Mouse (Mus musculus) limb, embryonic 14.5 days (tissue): Measurements from ENCODE around the gene Hacl1. TPM values are rescaled to one million over a fixed set of nuclear protein-coding genes. Genes with fewer than 3 reads are reported as not detected.

ENCODE experiments used
- ATAC-seq: fragments of 200-750 bp; cut with Nextera tagmentation; 2 replicates; pipeline ENCODE4 v1.8.0; 2017; ENCODE audit warnings: low read depth, moderate number of reproducible peaks, moderate TSS enrichment; ENCODE audit not compliant: low FRiP score
- DNase-seq: peaks from one replicate; pipeline ENCODE4 v3.0.0-alpha.2; 2015; ENCODE audit warnings: low spot score
- H3K27ac ChIP-seq: fragments of 300-500 bp; sonication (generic); replicated peaks from 2 replicates; pipeline ENCODE4 v1.5.1; 2014; ENCODE audit warnings: low read depth, mild to moderate bottlenecking, low read length, moderate library complexity, mixed read lengths
- H3K27me3 ChIP-seq: fragments of 300-500 bp; sonication (generic); 2 replicates; pipeline ENCODE4 v1.6.1; 2014; ENCODE audit warnings: low read length, mixed read lengths; ENCODE audit not compliant: control insufficient read depth, insufficient read depth
- H3K36me3 ChIP-seq: fragments of 300-500 bp; sonication (generic); 2 replicates; pipeline ENCODE4 v1.6.1; 2014; ENCODE audit warnings: mild to moderate bottlenecking, low read length, moderate library complexity, mixed read lengths; ENCODE audit not compliant: control insufficient read depth, insufficient read depth
- H3K4me1 ChIP-seq: fragments of 300-500 bp; sonication (generic); 2 replicates; pipeline ENCODE4 v1.6.1; 2014; ENCODE audit warnings: antibody characterized with exemption, low read length, mixed read lengths; ENCODE audit not compliant: control insufficient read depth, insufficient read depth
- H3K4me2 ChIP-seq: fragments of 300-500 bp; sonication (generic); replicated peaks from 2 replicates; pipeline ENCODE4 v1.6.1; 2014; ENCODE audit warnings: low read depth, mild to moderate bottlenecking, low read length, moderate library complexity; ENCODE audit not compliant: severe bottlenecking
- H3K4me3 ChIP-seq: fragments of 300-500 bp; sonication (generic); replicated peaks from 2 replicates; pipeline ENCODE4 v1.5.1; 2014; ENCODE audit warnings: low read length
- H3K9ac ChIP-seq: fragments of 300-500 bp; sonication (generic); 2 replicates; pipeline ENCODE4 v1.6.1; 2014; ENCODE audit warnings: mild to moderate bottlenecking, low read depth, low read length, moderate library complexity; ENCODE audit not compliant: severe bottlenecking
- H3K9me3 ChIP-seq: fragments of 300-500 bp; sonication (generic); 2 replicates; pipeline ENCODE4 v1.6.1; 2016; ENCODE audit warnings: low read length; ENCODE audit not compliant: control insufficient read depth
- POLR2A ChIP-seq: fragments of 200-500 bp; IDR thresholded peaks from 2 replicates; pipeline ENCODE4 v1.8.0; 2012; ENCODE audit warnings: inconsistent platforms, mild to moderate bottlenecking, moderate library complexity, borderline replicate concordance; ENCODE audit not compliant: insufficient read depth, insufficient read length; ENCODE audit errors: extremely low read depth
- WGBS: fragments of 180-500 bp; shearing (Covaris S2); extraction: QIAGEN DNeasy Blood & Tissue Kit; methylation state at CpG from one replicate; pipeline ENCODE4 v1.1.7; 2014; 5-methylcytosine and 5-hydroxymethylcytosine counted together
- polyA plus RNA-seq, 2 experiments: library from polyadenylated mRNA; depleted of rRNA in 1 of 2; stranded (reverse) in 1 of 2; unstranded in 1 of 2; fragments of >200 nt; fragmentation: Nextera tagmentation in 1 of 2; extraction: Ambion mirVana in 1 of 2; gene quantifications; 2 replicates each; pipeline versions ENCODE4 v1.2.1 to v1.2.3; 2012 to 2014

Hacl1 gene
- polyA plus RNA-seq, 2 experiments = 16.5 to 18.2 TPM

DNA sequence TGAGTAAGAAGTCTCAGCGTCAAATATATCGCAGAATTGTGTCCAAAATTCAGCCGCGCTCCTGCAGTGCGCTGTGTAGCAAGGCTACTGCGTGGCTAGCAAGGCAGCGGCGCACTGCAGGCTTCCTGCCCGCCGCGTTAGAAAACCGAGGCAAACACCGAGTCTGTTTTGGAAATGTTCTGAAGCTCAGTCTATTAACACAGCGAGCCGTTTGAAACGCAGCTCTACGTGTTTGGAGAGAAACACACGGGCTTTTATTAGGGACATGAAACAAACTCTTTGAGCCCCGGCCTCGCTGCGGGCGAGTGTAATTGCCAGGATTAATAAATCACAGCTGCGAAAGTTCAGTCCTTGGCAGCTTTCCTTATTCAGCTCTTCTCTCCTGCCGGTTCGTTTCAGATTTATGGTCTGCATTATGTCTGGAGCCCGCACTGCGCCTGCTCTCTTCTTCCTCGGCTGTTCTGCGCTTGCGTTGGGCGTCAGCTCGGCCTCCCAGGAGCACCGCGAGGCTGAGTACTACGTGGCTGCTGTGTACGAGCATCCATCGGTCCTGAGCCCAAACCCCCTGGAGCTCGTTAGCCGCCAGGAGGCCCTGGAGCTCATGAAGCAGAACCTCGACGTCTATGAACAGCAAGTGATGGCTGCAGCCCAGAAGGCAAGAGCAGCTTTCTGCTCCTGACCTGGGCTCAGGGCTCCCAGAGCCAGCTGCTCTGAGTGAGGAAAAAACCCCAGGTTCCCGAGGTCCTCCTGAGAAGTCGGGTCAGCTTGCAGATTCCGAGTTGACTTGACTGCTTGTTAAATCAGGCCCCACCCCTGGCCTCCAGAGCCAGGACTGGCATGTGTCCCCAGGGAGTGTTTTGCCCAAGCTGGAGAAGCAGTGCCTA, 20.8 kb upstream of the Hacl1 start:
- H3K9ac ChIP-seq = peak overlapping the region; percentile 55
- H3K36me3 ChIP-seq = peaks cover 2% of the 10 kb centered on the region; the same call in 1 of the 2 replicates
- 2% methylated on average over 44 of the region's 44 CpGs for WGBS
- peak; percentile 91 for ATAC-seq
- H3K4me2 ChIP-seq = peak overlapping the region; percentile 60
- peak overlapping the region; percentile 99 for H3K27ac ChIP-seq
- H3K4me1 ChIP-seq = peaks cover 85% of the 10 kb centered on the region
- TF ChIP-seq POLR2A = peak; percentile 38; the same call in 1 of the 2 replicates
- no peaks in the 10 kb centered on the region for H3K9me3 ChIP-seq
- peak overlapping the region; percentile 27 for H3K4me3 ChIP-seq
- no peaks in the 10 kb centered on the region for H3K27me3 ChIP-seq
- peak; percentile 97 for DNase-seq

DNA sequence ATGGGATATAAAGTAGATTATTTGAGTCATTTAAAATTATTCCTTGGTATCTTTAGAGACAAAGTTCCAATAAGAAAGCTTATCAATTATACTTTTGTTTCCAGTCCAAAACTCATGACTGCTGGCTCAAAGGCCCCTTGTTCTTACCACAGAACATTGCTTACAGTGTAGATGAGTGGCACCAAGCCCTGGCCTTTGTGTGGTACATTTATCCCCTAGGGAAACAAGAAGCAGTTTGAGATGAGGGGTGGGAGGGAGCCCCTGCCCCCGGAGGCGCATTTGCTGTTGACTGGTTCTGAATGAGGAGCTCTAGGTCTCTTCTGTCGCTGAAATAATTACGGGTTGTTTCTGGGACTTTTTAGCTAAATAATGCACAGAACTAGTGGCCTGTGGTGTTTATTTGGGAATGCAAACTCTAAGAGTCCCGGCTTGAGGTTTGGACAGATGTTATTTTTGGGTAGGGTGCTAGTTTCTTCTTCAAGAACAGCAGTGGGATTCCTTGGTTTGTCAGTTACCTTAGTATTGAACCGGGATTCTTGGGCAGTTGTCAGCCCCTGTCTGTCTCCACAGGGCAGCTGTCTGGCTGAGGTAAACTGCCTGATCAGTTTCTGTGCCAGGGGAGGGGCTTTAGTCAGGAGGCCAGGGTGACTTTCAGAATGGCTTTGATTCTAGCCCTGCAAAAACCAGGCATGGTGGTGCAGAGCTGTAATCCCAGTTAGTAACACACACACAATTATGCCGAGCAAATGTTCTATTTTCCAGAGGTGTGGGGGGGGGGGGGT, 19.4 kb upstream of the Hacl1 start:
- Histone ChIP-seq H3K9ac (0 out of 2 replicates have a peak overlapping the region, but pooled peaks have one; percentile 3), H3K4me3 (no peak overlapping the region), H3K4me1 (peaks cover 78% of the 10 kb centered on the region), H3K4me2 (no peak overlapping the region), H3K27me3 (no peaks in the 10 kb centered on the region), H3K27ac (peak overlapping the region; percentile 99), H3K36me3 (no peaks in the 10 kb centered on the region), H3K9me3 (no peaks in the 10 kb centered on the region)
- no peak for TF ChIP-seq POLR2A
- no peak for ATAC-seq
- WGBS = 43% methylated on average over 7 of the region's 7 CpGs
- DNase-seq = peak; percentile 42

DNA sequence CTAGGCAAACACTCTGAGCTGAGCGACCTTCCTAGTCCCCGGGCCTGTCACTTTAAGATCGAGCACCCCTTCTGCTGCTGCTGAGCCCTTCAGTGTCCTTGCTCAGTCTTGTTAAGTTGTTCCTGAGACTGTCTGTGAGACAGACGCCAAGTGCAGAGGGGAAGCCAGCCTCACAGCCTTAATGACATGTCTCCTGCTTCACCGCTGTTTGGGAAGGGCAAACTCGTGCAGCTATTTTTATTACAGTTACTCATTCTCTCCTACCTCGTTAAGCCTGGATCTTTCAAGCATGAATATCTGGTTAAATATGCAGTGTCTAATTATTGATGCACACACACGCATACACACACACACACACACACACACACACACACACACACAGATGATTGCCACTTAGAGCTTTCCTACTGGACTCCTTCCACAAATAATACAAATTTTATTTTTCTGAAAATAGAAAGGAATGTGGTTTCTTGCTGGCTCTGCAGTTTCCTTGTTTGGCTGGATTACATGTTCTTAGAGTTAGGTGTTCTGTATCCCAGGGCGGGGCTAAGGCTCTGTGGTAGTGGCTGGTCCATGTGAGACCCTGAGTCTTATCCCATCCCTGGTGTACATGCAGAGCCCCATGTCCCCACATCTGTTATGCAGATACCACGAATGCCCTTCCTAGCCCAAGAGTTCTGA, 18.6 kb upstream of the Hacl1 start:
- Histone ChIP-seq H3K27me3 (no peaks in the 10 kb centered on the region), H3K4me1 (peaks cover 69% of the 10 kb centered on the region), H3K4me3 (no peak overlapping the region), H3K4me2 (peak overlapping the region; percentile 9; the same call in 1 of the 2 replicates), H3K36me3 (no peaks in the 10 kb centered on the region), H3K9ac (no peak overlapping the region), H3K9me3 (no peaks in the 10 kb centered on the region), H3K27ac (peak overlapping the region; percentile 99)
- WGBS = 28% methylated on average over 10 of the region's 10 CpGs
- peak; percentile 77 for DNase-seq
- no peak for TF ChIP-seq POLR2A
- ATAC-seq = peak; percentile 21

DNA sequence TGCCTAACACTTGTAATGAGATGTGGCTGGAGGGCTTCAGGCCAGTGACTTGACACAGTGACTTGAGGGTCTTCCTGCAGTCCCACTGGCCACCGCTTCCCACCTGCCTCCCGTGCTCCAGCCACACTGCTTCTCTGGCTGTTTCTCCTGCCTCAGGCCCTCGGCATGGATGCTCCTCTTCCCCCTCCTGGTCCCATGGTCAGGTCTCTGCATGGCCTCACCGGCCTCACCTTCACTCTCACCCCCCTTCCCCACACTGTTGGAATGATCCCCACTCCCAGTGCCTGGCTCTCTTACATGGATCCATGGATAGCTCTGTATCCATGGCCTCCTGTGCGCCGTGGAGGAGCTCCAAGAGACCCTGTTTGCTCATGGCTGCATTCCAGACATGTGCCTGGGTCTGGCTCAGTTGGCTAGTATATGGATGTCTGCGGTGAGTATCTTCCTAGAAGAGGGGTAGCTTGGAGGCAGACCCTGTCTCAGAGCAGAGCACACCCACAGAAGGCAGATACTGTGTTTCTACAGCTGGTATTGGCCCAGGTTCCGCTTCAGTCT, 17.1 kb upstream of the Hacl1 start:
- no peak for DNase-seq
- Histone ChIP-seq H3K4me2 (no peak overlapping the region), H3K27me3 (no peaks in the 10 kb centered on the region), H3K4me3 (no peak overlapping the region), H3K4me1 (peaks cover 55% of the 10 kb centered on the region), H3K9ac (no peak overlapping the region), H3K27ac (no peak overlapping the region), H3K9me3 (no peaks in the 10 kb centered on the region), H3K36me3 (no peaks in the 10 kb centered on the region)
- TF ChIP-seq POLR2A = no peak
- 88% methylated on average over 8 of the region's 8 CpGs for WGBS
- ATAC-seq = no peak
